Comparison of ENCODE assay signal across 9 mouse cellular contexts in genomic region chr5:125675623-125676022, GRCm38 (mm10).
DNase-seq lines count a peak whose midpoint lies in the region; ATAC-seq and TF ChIP-seq lines count a peak whose summit lies in the region.
"Had no signal": no experiment of that assay in that cellular context is flagged by ENCODE, and none has a peak within 500 bp of the region (broad histone marks: within the 10 kb centered on the region; RNA-seq: fewer than 3 reads in every experiment).

No protein-coding gene starts in this region.

- H3K27me3 ChIP-seq in forebrain, embryonic 14.5 days (replicated peaks; ENCODE audit: control insufficient read depth, insufficient read depth, low read length) = no peaks in the 10 kb centered on the region
- H3K27me3 ChIP-seq in neural tube, embryonic 14.5 days (ENCODE audit: control insufficient read depth, insufficient read depth, low read length) = no peaks in the 10 kb centered on the region
- H3K27me3 ChIP-seq in kidney, adult 2 months (replicated peaks; ENCODE audit: control insufficient read depth, insufficient read depth, low read length) = no peaks in the 10 kb centered on the region
- H3K27me3 ChIP-seq in liver, embryonic 12.5 days (replicated peaks) = no peaks in the 10 kb centered on the region

- H3K9me3 ChIP-seq in forebrain, embryonic 14.5 days (replicated peaks; ENCODE audit: control insufficient read depth, low read length) = no peaks in the 10 kb centered on the region
- H3K9me3 ChIP-seq in neural tube, embryonic 14.5 days (ENCODE audit: control insufficient read depth, low read length) = no peaks in the 10 kb centered on the region
- H3K9me3 ChIP-seq in liver, embryonic 12.5 days (replicated peaks) = peaks cover 13% of the 10 kb centered on the region

- 9% methylated on average over 13 of the region's 13 CpGs for WGBS in forebrain, embryonic 14.5 days
- WGBS in neural tube, embryonic 14.5 days = 23% methylated on average over 13 of the region's 13 CpGs
- 36% methylated on average over 13 of the region's 13 CpGs for WGBS in kidney, adult 2 months
- 61% methylated on average over 13 of the region's 13 CpGs for WGBS in liver, embryonic 12.5 days (ENCODE audit: insufficient replicate concordance)

- no peaks in the 10 kb centered on the region for H3K36me3 ChIP-seq in forebrain, embryonic 14.5 days (ENCODE audit: control insufficient read depth, insufficient read depth, low read length)
- H3K36me3 ChIP-seq in neural tube, embryonic 14.5 days (ENCODE audit: control insufficient read depth, insufficient read depth, low read length) = no peaks in the 10 kb centered on the region
- H3K36me3 ChIP-seq in kidney, adult 2 months (ENCODE audit: control insufficient read depth, insufficient read depth, low read length) = no peaks in the 10 kb centered on the region
- no peaks in the 10 kb centered on the region for H3K36me3 ChIP-seq in liver, embryonic 12.5 days

- peak; percentile 86 for ATAC-seq in forebrain, embryonic 14.5 days
- ATAC-seq in neural tube, embryonic 14.5 days (ENCODE audit: low read depth) = peak; percentile 81
- no peak for ATAC-seq in liver, embryonic 12.5 days

- no peak overlapping the region for H3K4me3 ChIP-seq in forebrain, embryonic 14.5 days (ENCODE audit: low read depth, low read length)
- H3K4me3 ChIP-seq in neural tube, embryonic 14.5 days (ENCODE audit: low read depth, low read length) = no peak overlapping the region
- no peak overlapping the region for H3K4me3 ChIP-seq in kidney, adult 2 months (ENCODE audit: insufficient read depth, low read depth, low read length)
- H3K4me3 ChIP-seq in liver, embryonic 12.5 days = no peak overlapping the region

- peak overlapping the region; percentile 37 for H3K4me2 ChIP-seq in forebrain, embryonic 14.5 days (ENCODE audit: low read length)
- H3K4me2 ChIP-seq in neural tube, embryonic 14.5 days (ENCODE audit: low read depth, low read length) = no peak overlapping the region
- no peak overlapping the region for H3K4me2 ChIP-seq in liver, embryonic 12.5 days

- DNase-seq in cerebellum, adult 8-10 months = peak; percentile 11
- peak; percentile 88 for DNase-seq in forebrain, embryonic 14.5 days (ENCODE audit: low spot score)
- DNase-seq in layer of hippocampus, postnatal 10 days (ENCODE audit: low spot score in 2 of 2) = peak; percentile 68 to 74
- DNase-seq in kidney, adult 2 months = no peak
- no peak for DNase-seq in adrenal gland, adult 18-20 months (ENCODE audit: low spot score in 2 of 2)
- no peak for DNase-seq in T-cell, adult 2 months (ENCODE audit: low spot score)

- no peak overlapping the region for H3K27ac ChIP-seq in forebrain, embryonic 14.5 days (ENCODE audit: low read depth, low read length)
- no peak overlapping the region for H3K27ac ChIP-seq in neural tube, embryonic 14.5 days (ENCODE audit: low read depth, low read length)
- H3K27ac ChIP-seq in kidney, adult 2 months (ENCODE audit: insufficient read depth, low read depth, low read length) = no peak overlapping the region
- no peak overlapping the region for H3K27ac ChIP-seq in liver, embryonic 12.5 days
- H3K27ac ChIP-seq: macrophage had no signal

- TF ChIP-seq POLR2A in kidney, adult 2 months (IDR thresholded peaks at IDR 0.05; ENCODE audit: low read depth, low read length) = no peak

- peaks cover 7% of the 10 kb centered on the region; the same call in 1 of the 2 replicates for H3K4me1 ChIP-seq in forebrain, embryonic 14.5 days (ENCODE audit: control insufficient read depth, insufficient read depth, low read length)
- no peaks in the 10 kb centered on the region; the same call in 1 of the 2 replicates for H3K4me1 ChIP-seq in neural tube, embryonic 14.5 days (ENCODE audit: control insufficient read depth, insufficient read depth, low read length)
- no peaks in the 10 kb centered on the region for H3K4me1 ChIP-seq in kidney, adult 2 months (ENCODE audit: control insufficient read depth, insufficient read depth, low read length)
- no peaks in the 10 kb centered on the region for H3K4me1 ChIP-seq in liver, embryonic 12.5 days

- TF ChIP-seq CTCF in kidney, adult 2 months (conservative IDR thresholded peaks at IDR 0.05; ENCODE audit: insufficient read depth, insufficient read length, low read depth, low read length) = no peak

- H3K9ac ChIP-seq in forebrain, embryonic 14.5 days (ENCODE audit: low read length) = no peak overlapping the region
- H3K9ac ChIP-seq in neural tube, embryonic 14.5 days (replicated peaks; ENCODE audit: low read depth, low read length) = no peak overlapping the region
- no peak overlapping the region for H3K9ac ChIP-seq in liver, embryonic 12.5 days

Comparison
In these comparisons a context has a peak if more than half of its experiments do, and no peak if none do; other contexts are left out.
1. DNase-seq: peak in cerebellum, adult 8-10 months (single experiment), forebrain, embryonic 14.5 days (single experiment) and layer of hippocampus, postnatal 10 days (2 of 2); none in kidney, adult 2 months (single experiment), adrenal gland, adult 18-20 months (0 of 2) and T-cell, adult 2 months (single experiment).